Mouse (Mus musculus) heart, postnatal 14 days (tissue): ENCODE results near the gene Shisa8. TPM values are rescaled to one million over a fixed set of nuclear protein-coding genes. Genes with fewer than 3 reads are reported as not detected.
"Not testable (repeated sequence)": the region's sequence is repeated elsewhere in the genome, so short reads cannot be mapped to it uniquely, and the experiment has no call there.

Experiments
- DNase-seq, 2 experiments: peaks; one replicate each; pipeline ENCODE4 v3.0.0; 2021 to 2022
- intact Hi-C: fragments of 180-260 bp; cut with DNase I; formaldehyde crosslinking; loops from one replicate; pipeline ENCODE4 v1.15.1; 2025
- long read RNA-seq, 2 experiments: library from polyadenylated mRNA; stranded (forward); transcript quantifications; one replicate each; pipeline ENCODE4 v2.0.0; 2021
- total RNA-seq, 2 experiments: library from RNA; stranded (reverse); gene quantifications; 2 replicates each; pipeline ENCODE4 v1.2.3; 2021

Shisa8 gene
- under 1 TPM; 0.14 to 0.34 TPM for total RNA-seq
- long read RNA-seq, experiment 1: 0 reads
- long read RNA-seq, experiment 2: 0 reads

DNA sequence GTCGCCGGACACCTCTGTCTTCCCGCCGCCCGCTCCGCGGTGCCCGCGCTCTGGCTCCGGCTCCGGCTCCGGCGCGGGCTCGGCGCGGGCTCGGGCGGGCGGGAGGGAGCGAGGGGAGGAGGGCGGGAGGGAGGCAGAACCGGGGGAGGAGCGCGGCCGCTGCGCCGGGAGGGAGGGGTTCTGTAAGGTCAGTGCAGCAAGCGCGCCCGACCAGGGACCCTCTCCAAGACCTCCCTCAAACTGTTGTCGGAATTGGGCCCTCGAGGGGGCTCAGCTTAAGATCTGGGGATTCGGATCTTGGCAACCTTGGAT is at the start of gene Shisa8:
Gene Shisa8, minus strand, starts transcription at position 64 of the 312 bp plus-strand sequence.
- DNase-seq: no peak
- intact Hi-C loops: no loop called here

DNA sequence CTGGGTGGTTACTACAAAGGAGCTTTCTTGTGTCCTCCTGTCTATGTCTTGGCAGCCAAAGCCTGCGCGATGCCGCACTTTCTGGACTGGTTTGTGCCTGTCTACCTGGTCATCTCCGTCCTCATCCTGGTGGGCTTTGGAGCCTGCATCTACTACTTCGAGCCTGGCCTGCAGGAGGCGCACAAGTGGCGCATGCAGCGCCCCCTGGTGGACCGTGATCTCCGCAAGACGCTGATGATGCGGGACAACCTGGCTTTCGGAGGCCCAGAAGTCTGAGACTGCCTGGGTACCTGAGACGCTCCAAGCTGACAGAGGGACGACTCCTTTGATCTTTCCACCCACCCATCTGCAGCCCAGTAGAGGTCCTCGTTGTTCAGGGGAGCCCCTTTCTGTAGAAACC is 46.9 kb upstream of the Shisa8 start:
- peak; percentile 60 to 77 for DNase-seq
- intact Hi-C loops: no loop called here

DNA sequence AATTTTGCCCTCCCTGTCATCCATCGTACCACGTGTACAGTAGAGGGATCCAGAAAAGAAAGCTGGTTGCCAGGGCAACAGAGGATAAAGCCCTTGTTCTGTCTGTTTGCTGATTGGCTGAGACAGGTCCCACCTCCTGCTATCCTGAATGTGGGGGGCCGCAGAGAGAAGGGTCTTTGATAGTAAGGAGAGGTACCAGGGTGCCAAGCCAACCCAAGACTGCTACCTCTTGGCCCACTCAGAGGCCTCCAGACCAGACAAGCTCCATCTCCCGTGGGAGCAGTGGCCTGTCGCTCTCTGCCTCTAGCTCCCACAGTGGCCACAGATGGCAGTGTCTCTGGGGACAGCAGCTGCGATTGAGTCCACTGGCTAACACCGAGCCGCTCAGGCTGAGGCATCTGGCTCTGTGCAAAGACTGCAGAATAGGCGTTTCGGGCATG is 43.3 kb upstream of the Shisa8 start:
- DNase-seq: no peak
- intact Hi-C loops: no loop called here

DNA sequence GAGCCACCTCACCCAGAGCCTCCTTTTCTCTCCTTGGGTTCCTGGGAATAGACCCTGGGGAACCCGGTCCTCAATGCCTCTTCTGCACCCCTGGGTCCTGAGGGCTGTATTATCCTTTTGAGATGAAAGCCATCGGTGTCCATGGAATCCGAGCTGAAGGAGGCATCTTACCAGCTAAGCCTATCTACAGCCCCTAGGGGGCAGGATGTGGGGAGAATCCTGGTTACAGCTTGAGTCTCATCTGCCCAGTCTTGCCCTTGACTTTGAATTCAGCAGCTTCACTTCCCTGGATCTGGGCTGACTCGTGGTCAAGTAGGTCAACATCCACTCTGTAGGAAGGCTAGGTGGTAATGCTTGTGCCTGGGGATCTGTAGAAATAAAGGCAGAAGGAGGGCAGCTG is 42.6 kb upstream of the Shisa8 start:
- DNase-seq: no peak
- intact Hi-C loops: no loop called here

DNA sequence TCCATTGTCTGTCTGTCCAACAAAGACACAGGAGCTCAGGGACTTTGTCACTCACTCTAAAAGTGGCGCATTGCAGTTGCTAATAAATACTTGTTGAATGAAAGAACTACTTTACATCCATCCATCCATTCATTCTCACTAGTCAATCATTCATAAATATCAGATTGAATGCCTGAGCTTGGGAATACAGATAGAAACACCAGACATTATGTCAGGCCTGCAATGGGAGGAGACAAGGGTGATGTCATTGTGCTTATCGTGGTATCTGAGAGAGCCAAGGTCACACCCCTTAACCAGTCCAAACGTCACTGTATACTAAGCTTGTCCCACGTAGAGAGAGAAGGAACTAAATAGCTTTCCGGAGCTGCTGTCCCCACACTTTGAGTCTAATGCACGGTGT is 39.5 kb upstream of the Shisa8 start, which contains the start of gene 1500009C09Rik:
Gene 1500009C09Rik, plus strand, starts transcription at position 301 of the 400 bp plus-strand sequence.
- no peak for DNase-seq
- intact Hi-C loops: no loop called here

DNA sequence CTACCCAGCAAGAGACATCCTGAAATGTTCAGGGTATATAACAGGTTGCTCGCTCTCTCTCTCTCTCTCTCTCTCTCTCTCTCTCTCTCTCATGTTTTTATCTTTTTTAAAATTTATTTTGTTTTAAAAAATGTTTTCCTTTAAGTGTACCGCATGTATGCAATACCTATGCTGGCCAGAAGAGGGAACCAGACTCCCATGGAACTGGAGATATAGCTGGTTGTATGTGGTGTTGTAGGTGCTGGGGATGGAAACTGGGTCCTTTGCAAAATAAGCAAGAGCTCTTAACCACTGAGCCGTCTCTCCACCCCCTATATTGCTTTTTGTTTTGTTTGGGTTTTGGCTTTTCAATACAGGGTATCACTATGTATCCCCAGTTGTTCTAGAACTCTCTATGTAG is 39.0 kb upstream of the Shisa8 start:
- DNase-seq: no peak
- intact Hi-C loops: no loop called here

DNA sequence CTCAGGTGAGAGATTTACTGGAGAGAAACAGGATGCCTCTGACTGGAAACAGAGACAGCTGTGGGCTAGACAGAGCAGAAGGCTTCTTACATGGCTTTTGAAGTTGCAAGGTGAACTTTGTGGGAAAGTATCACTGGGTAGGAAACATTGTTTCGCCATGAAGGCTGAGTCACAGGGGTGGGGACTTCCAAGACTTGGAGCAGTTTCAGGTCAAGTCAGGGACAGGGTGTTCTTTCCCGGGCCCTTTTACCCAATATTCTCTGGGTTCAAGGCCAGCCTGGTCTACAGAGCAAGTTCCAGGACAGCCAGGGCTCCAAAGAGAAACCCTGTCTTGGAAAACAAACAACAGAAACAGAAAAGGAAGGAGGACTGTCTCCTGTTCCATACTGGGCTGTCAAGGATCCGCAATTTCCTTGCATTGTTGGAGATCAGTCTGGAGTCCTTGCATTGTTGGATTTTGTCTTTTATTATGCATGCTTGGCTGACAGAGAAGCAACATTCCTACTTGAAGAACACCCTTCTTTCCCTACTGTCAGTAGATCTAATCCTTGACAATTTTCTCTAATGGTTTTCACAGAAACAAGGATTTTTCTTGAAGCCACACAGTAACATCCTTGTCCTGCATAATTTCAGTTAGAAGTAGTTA is 34.6 kb upstream of the Shisa8 start:
- DNase-seq: no peak
- intact Hi-C loops: no loop called here

DNA sequence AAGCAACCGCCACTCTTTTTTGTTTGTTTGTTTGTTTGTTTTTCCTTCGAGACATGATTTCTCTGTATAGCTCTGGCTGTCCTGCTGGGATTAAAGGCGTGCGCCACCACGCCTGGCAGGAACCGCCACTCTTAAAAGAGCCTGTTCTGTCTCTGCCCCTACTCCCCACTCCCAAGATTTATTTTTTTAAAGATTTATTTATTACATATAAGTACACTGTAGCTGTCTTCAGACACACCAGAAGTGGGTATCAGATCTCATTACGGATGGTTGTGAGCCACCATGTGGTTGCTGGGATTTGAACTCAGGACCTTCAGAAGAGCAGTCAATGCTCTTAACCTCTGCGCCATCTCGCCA is 32.2 kb upstream of the Shisa8 start:
- DNase-seq, intact Hi-C loops: not testable (repeated sequence)

DNA sequence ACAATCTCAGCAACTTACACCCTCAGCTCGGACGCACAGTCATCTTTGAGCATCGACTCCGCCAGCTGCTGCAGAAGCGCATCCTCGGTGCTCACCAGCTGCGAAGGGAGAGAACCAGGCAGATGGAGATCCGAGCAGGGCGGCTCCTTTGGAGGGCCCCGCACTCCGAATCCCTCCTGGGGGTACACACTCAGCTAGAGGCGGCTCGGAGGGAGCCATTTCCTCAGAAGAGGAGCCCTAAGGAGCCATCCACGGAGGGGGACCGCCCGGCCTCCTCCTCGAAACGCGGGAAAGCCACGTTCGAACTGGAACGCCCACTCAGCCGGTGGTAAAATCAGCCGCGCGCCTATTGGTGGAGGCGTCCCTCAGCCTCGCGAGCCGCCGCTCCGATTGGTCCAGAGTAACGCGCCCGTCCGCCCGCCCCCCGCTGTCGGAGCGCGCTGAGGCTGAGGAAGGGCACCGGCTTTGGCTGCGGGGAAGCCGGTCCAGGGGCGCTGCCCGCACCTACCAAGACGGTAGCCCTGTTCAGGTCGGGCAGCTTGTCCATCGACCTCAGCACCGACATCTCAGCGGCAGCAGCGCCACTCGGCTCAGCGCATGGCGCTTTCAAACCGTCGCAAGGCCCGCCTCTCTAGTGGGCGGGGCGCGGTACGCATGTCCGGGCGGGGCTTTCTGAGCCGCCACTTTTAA is 31.6 kb upstream of the Shisa8 start, which contains the start of gene Cenpm:
Gene Cenpm, minus strand, starts transcription at position 634 of the 690 bp plus-strand sequence.
- DNase-seq: peak; percentile 92 to 94
- intact Hi-C loops: no loop called here

DNA sequence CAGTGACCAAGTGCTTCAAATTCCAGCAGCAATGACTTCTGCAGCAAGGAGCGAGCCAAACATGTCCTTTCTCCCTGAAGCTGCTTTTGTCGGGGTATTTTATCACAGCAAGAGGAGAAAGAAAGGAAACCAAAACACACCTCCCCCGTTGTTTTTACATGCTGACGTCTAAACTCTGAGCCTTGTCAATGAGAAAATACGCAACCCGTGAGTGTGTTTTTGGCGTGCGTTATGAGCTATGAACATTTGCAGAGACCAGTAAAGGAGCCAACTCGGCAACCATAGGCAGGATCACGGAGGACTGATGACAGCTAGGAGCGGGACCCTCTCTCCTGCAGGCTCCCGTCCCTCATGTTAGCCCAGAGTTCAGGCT is 31.1 kb upstream of the Shisa8 start:
- intact Hi-C loops: no loop called here
- DNase-seq: no peak

DNA sequence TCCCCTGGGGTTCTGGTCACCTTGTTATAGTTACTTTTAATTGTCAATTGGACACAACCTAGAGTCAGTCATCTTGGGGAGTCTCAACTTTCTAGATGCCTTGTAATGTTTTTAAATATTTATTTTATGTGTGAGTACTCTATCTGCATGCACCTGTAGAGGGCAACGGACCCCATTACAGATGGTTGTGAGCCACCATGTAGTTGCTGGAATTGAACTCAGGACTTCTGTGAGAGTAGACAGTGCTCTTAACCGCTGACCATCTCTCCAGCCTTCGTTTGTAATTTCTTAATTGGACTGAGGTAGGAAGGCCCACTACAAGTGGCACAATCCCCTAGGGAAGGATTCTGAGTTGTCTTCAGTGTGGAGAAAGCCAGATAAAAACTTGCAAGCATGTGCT is 30.7 kb upstream of the Shisa8 start:
- intact Hi-C loops: no loop called here
- DNase-seq: no peak

DNA sequence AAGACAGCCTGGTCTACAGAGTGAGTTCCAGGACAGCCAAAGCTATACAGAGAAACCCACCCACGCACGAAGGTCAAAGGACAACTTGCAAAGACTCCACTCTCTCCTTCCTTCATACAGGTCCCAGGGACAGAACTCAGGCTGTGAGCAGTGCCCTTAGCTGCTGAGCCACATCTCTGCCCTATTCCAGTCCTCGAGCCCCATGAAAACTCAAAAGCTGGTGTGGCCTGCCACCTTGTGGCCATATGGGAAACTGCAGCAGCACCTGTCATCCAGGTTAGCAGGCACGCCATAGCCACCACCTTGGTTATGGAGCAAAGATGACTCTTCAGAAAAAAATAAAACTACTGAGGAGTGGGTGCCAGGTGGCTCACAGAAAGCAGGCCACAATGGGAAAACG is 23.9 kb upstream of the Shisa8 start:
- DNase-seq: peak; percentile 79 to 86
- intact Hi-C loops: loop anchor here (1.0 kb wide), 2 partner anchors 98 to 171 kb away; no protein-coding TSS in a partner anchor

DNA sequence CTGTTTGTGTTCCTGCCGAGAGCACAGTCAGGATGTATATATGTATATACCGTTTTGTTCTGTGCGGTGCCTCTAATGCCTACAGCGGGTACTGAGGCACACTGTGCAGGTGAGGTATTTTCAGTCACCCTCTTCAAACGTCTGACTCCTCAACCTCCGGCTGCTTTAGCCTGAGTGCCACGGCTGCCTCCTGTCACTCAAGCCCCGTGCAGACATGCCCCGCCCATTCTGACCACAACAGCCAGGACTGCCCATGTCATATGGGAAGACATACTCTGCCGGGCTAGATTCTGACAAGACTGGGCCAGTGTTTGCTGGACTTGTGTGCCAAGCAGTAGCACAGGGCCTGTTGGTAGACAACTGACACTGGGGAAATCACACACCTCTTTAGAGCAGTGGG is 23.0 kb upstream of the Shisa8 start:
- no peak for DNase-seq
- intact Hi-C loops: loop anchor here (1.0 kb wide), 2 partner anchors 97 to 170 kb away; no protein-coding TSS in a partner anchor

DNA sequence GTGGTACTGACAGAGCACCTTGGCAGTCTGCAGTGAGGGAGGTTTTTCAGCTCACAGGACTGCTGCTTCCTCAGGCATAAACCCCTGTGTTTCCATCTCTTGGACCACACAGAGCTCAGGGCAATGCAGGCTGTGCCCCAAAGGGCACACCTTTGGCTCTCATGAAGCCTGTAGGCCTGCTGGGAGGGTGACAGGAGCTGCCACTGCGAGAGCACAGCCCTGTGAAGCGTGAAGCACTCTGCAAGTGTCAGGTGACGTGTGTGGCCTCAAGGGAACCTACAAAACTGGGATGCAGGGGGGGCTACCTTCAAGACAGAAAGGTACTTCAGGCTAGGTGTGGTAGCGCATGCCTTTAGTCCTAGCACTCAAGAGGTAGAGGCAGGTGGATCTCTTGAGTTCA is 20.0 kb upstream of the Shisa8 start:
- no peak for DNase-seq

DNA sequence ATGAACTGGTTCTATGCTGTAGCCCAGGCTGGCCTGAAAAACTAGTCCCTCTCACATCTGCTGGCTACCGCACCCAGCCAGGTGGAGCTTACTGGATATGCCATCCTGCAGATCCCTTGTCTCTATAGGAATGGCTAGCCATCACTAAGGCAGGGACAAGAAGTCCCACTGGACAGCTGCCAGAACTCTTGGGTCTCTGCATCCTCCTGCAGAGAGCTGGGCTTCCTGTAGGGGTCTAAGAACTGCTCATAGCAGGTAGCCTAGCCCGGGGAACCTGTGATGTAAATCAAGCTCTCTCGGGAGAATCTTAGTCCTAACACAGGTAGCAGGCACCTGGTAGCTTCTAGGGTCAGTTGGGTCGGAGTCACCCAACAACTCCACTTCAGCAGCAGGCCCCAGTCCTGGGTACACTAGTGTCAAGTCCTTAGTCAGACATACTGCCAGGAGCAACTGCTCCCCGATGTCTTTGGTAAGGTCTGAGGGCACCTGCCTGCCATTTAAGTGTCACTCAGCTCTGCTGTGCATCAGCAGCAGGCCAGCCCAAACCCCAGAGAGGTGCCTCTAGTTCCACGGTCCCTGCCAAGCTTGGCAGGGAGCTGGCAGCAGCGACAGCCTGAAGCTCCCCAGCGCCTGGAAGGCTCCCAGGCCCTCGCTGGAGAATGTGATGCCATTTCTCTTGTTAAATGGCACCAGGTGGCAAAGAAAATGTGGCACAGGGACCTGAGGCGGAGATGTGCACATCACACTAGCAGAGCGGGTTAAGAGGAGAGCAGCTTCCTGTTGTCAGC is 19.2 kb upstream of the Shisa8 start:
- intact Hi-C loops: no loop called here
- peak; percentile 41 to 52 for DNase-seq

More for the DNA sequence above, 20.0 kb upstream of the Shisa8 start:
- intact Hi-C loops: no loop called here

DNA sequence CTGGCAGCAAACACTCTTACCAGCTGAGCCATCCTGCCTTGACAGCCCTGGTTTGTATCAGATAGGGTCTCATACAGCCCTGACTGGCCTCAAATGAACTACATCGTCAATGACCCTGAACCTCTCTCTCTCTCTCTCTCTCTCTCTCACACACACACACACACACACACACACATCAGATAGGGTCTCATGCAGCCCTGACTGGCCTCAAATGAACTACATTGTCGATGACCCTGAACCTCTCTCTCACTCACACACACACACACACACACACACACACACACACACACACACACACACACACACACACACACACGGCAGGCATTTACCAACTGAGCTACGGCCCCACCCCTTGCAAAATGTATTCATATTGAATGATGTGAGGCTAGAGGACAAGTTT is 18.5 kb upstream of the Shisa8 start:
- intact Hi-C loops: no loop called here
- no peak for DNase-seq

DNA sequence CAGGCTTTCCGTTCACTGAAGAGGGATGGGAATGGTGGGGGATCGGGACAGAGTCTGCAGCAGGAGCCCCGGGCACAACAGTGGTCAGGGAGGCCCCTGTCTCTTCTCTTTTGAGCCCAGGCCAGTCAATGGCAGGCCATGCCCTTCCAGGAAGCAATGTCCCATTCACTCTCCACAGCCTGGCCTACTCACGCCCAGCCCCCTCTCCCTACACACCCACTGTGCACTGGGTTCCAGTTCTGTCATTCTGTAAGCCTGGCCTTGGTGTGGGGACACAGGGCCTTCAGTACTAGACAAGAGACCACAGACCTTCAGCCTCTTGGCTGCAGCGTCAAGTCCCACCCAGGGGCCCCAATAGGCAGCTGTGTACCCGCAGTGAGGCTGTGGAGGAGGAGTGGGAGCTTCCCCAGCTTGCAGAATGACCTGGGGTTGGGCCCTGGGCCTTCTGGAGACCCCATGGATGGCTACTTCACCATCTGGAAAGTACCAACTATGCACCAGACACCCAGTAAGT is 17.5 kb upstream of the Shisa8 start:
- DNase-seq: no peak
- intact Hi-C loops: no loop called here

DNA sequence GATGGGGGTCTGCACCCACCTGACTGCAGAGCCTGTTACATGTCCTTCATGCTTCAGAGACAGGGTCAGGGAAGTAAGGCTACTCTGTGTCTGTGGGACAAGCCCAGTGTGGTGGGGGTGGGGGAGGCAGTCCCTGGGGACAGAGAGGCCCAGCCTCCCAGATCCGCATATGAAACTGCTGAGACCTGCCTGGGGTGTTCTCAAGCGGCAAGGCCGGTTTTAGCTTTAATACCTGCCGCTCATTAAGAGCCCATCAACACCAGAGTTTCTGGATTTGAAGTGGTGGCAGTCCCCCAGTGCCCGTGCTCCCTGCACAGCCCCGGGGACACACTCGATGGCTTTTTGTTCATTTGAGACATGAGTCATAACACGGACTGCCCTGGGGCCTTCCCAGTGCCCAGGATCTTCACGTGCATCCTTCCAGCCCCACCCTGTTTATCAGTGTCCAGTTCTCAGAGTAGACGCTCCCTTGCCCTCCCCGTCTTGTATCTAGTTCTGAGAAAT is 17.0 kb upstream of the Shisa8 start:
- DNase-seq: no peak
- intact Hi-C loops: no loop called here

DNA sequence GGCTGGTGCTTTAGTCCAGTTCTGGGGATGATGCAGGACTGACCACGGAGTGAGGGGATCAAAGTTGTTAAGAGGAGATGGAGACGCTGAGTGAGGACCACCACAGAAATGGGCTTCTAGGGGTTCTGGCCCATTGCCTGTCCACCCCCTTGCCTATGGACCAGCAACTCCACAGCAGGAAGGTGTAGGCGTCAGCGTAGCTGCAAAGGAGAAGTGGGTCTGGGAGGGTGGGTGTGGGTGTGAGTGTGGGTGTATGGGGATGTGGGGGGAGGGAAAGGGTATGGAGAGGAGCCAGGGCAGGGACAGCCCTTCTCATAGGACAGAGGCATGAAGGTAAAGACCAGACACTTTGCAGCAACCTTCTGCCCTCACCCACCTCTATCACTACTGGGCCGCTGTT is 13.2 kb upstream of the Shisa8 start:
- intact Hi-C loops: no loop called here
- no peak for DNase-seq

DNA sequence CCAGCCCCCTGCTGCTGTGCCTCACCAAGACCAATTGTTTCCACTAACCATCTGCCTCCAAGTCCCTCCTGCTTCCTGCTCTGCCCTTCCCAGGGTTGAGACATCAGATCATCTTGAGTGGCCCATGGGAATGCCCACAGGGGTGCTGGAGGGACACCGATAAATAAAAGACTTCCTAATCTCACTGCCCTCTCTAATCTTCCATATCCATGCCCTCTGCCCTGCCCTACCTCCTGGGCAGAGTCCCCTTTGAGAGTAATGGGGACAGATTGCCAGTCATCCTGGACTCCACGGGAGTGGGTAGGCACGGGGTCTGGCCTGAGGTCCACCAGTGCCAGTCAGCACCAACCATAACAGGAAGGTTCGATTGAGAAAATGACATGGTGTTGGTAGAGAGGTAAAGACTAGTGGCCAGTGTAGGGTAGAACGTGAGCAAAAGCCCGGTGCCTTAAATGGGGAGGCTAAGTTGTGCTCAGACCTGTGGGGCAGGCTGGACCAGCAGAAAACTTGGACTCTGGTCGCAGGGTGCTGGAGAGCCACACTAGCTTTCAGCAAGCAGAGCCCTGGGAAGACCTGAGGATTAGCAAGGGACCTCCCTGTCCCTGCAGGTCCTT is 12.1 kb upstream of the Shisa8 start:
- intact Hi-C loops: no loop called here
- no peak for DNase-seq
